Mouse (Mus musculus): Measurements from ENCODE around the gene Glt6d1. TPM values are rescaled to one million over a fixed set of nuclear protein-coding genes. Genes with fewer than 3 reads are reported as not detected.

The Glt6d1 gene
- polyA plus RNA-seq, 1 experiment from 2014 or later = not detected

- Histone ChIP-seq H3K4me3 (ENCODE audit: low read depth, low read length) (no peak overlapping the region), H3K27ac (ENCODE audit: low read length) (no peak overlapping the region), H3K9me3 (replicated peaks; ENCODE audit: control insufficient read depth, low read length) (no peaks in the 10 kb centered on the region), H3K36me3 (ENCODE audit: control insufficient read depth, insufficient read depth) (no peaks in the 10 kb centered on the region), H3K4me2 (ENCODE audit: low read depth, low read length) (no peak overlapping the region), H3K9ac (ENCODE audit: low read depth, low read length) (no peak overlapping the region), H3K27me3 (ENCODE audit: control insufficient read depth, insufficient read depth, low read depth, low read length) (no peaks in the 10 kb centered on the region), H3K4me1 (ENCODE audit: control insufficient read depth, low read depth, low read length) (no peaks in the 10 kb centered on the region)
- ATAC-seq (ENCODE audit: low read depth) = no peak
- 64% methylated on average over 3 of the region's 3 CpGs for WGBS (ENCODE audit: insufficient replicate concordance)
Observed at GRCm38 (mm10) chr2:25824751-25825150, 9.1 kb upstream of the Glt6d1 start.

GRCm38 (mm10) chr2:25822806-25823205 is 7.2 kb upstream of the Glt6d1 start, which contains the start of gene Lcn9:
Lcn9 (plus strand) TSS chr2:25823153.
- Histone ChIP-seq H3K27me3 (ENCODE audit: control insufficient read depth, insufficient read depth, low read depth, low read length) (no peaks in the 10 kb centered on the region), H3K27ac (ENCODE audit: low read length) (no peak within 1 kb of the TSS), H3K36me3 (ENCODE audit: control insufficient read depth, insufficient read depth) (no peaks in the 10 kb centered on the region), H3K9ac (ENCODE audit: low read depth, low read length) (no peak within 1 kb of the TSS), H3K4me1 (ENCODE audit: control insufficient read depth, low read depth, low read length) (no peaks in the 10 kb centered on the region), H3K4me3 (ENCODE audit: low read depth, low read length) (no peak within 1 kb of the TSS), H3K4me2 (ENCODE audit: low read depth, low read length) (no peak within 1 kb of the TSS), H3K9me3 (replicated peaks; ENCODE audit: control insufficient read depth, low read length) (no peaks in the 10 kb centered on the region)
- ATAC-seq (ENCODE audit: low read depth) = no peak
- WGBS (ENCODE audit: insufficient replicate concordance) = 72% methylated on average over 1 of the region's 1 CpGs

GRCm38 (mm10) chr2:25813364-25813763 is 2.3 kb downstream of the Glt6d1 start:
- Histone ChIP-seq H3K4me1 (ENCODE audit: control insufficient read depth, low read depth, low read length) (no peaks in the 10 kb centered on the region), H3K27me3 (ENCODE audit: control insufficient read depth, insufficient read depth, low read depth, low read length) (no peaks in the 10 kb centered on the region), H3K9me3 (replicated peaks; ENCODE audit: control insufficient read depth, low read length) (no peaks in the 10 kb centered on the region), H3K4me2 (ENCODE audit: low read depth, low read length) (no peak overlapping the region), H3K9ac (ENCODE audit: low read depth, low read length) (no peak overlapping the region), H3K4me3 (ENCODE audit: low read depth, low read length) (no peak overlapping the region), H3K36me3 (ENCODE audit: control insufficient read depth, insufficient read depth) (no peaks in the 10 kb centered on the region), H3K27ac (ENCODE audit: low read length) (no peak overlapping the region)
- WGBS (ENCODE audit: insufficient replicate concordance) = 52% methylated on average over 5 of the region's 5 CpGs
- ATAC-seq (ENCODE audit: low read depth) = no peak

GRCm38 (mm10) chr2:25811711-25812110 is 3.9 kb downstream of the Glt6d1 start:
- no peaks in the 10 kb centered on the region for H3K36me3 ChIP-seq (ENCODE audit: control insufficient read depth, insufficient read depth)
- H3K27ac ChIP-seq (ENCODE audit: low read length) = no peak overlapping the region
- ATAC-seq (ENCODE audit: low read depth) = no peak
- H3K4me2 ChIP-seq (ENCODE audit: low read depth, low read length) = no peak overlapping the region
- H3K9me3 ChIP-seq (replicated peaks; ENCODE audit: control insufficient read depth, low read length) = no peaks in the 10 kb centered on the region
- no peaks in the 10 kb centered on the region for H3K27me3 ChIP-seq (ENCODE audit: control insufficient read depth, insufficient read depth, low read depth, low read length)
- 50% methylated on average over 2 of the region's 2 CpGs for WGBS (ENCODE audit: insufficient replicate concordance)
- H3K9ac ChIP-seq (ENCODE audit: low read depth, low read length) = no peak overlapping the region
- H3K4me3 ChIP-seq (ENCODE audit: low read depth, low read length) = no peak overlapping the region
- no peaks in the 10 kb centered on the region for H3K4me1 ChIP-seq (ENCODE audit: control insufficient read depth, low read depth, low read length)

GRCm38 (mm10) chr2:25798065-25798464 is 17.6 kb downstream of the Glt6d1 start:
- no peak overlapping the region for H3K9ac ChIP-seq (ENCODE audit: low read depth, low read length)
- 35% methylated on average over 5 of the region's 5 CpGs for WGBS (ENCODE audit: insufficient replicate concordance)
- ATAC-seq (ENCODE audit: low read depth) = no peak
- H3K27ac ChIP-seq (ENCODE audit: low read length) = no peak overlapping the region
- no peak overlapping the region for H3K4me2 ChIP-seq (ENCODE audit: low read depth, low read length)
- no peaks in the 10 kb centered on the region for H3K4me1 ChIP-seq (ENCODE audit: control insufficient read depth, low read depth, low read length)
- H3K9me3 ChIP-seq (replicated peaks; ENCODE audit: control insufficient read depth, low read length) = no peaks in the 10 kb centered on the region
- no peaks in the 10 kb centered on the region for H3K27me3 ChIP-seq (ENCODE audit: control insufficient read depth, insufficient read depth, low read depth, low read length)
- H3K4me3 ChIP-seq (ENCODE audit: low read depth, low read length) = no peak overlapping the region
- no peaks in the 10 kb centered on the region for H3K36me3 ChIP-seq (ENCODE audit: control insufficient read depth, insufficient read depth)

GRCm38 (mm10) chr2:25797635-25798034 is 18.0 kb downstream of the Glt6d1 start:
- no peaks in the 10 kb centered on the region for H3K9me3 ChIP-seq (replicated peaks; ENCODE audit: control insufficient read depth, low read length)
- no peaks in the 10 kb centered on the region for H3K4me1 ChIP-seq (ENCODE audit: control insufficient read depth, low read depth, low read length)
- H3K27me3 ChIP-seq (ENCODE audit: control insufficient read depth, insufficient read depth, low read depth, low read length) = no peaks in the 10 kb centered on the region
- no peaks in the 10 kb centered on the region for H3K36me3 ChIP-seq (ENCODE audit: control insufficient read depth, insufficient read depth)
- no peak overlapping the region for H3K4me2 ChIP-seq (ENCODE audit: low read depth, low read length)
- WGBS (ENCODE audit: insufficient replicate concordance) = 26% methylated on average over 2 of the region's 2 CpGs
- ATAC-seq (ENCODE audit: low read depth) = no peak
- H3K4me3 ChIP-seq (ENCODE audit: low read depth, low read length) = no peak overlapping the region
- no peak overlapping the region for H3K27ac ChIP-seq (ENCODE audit: low read length)
- no peak overlapping the region for H3K9ac ChIP-seq (ENCODE audit: low read depth, low read length)

- WGBS (ENCODE audit: insufficient replicate concordance) = 35% methylated on average over 3 of the region's 3 CpGs
- no peak overlapping the region for H3K9ac ChIP-seq (ENCODE audit: low read depth, low read length)
Observed at GRCm38 (mm10) chr2:25789092-25789491, 26.6 kb downstream of the Glt6d1 start.

GRCm38 (mm10) chr2:25785573-25786322 is 29.9 kb downstream of the Glt6d1 start:
- H3K9me3 ChIP-seq (replicated peaks; ENCODE audit: control insufficient read depth, low read length) = no peaks in the 10 kb centered on the region
- no peak overlapping the region for H3K27ac ChIP-seq (ENCODE audit: low read length)
- 49% methylated on average over 5 of the region's 5 CpGs for WGBS (ENCODE audit: insufficient replicate concordance)

More at GRCm38 (mm10) chr2:25789092-25789491, 26.6 kb downstream of the Glt6d1 start:
- Histone ChIP-seq H3K27me3 (ENCODE audit: control insufficient read depth, insufficient read depth, low read depth, low read length) (no peaks in the 10 kb centered on the region), H3K4me2 (ENCODE audit: low read depth, low read length) (no peak overlapping the region), H3K9me3 (replicated peaks; ENCODE audit: control insufficient read depth, low read length) (no peaks in the 10 kb centered on the region), H3K27ac (ENCODE audit: low read length) (no peak overlapping the region), H3K4me3 (ENCODE audit: low read depth, low read length) (no peak overlapping the region), H3K4me1 (ENCODE audit: control insufficient read depth, low read depth, low read length) (no peaks in the 10 kb centered on the region), H3K36me3 (ENCODE audit: control insufficient read depth, insufficient read depth) (no peaks in the 10 kb centered on the region)
- peak; percentile 59; the same call in 1 of the 2 replicates for ATAC-seq (ENCODE audit: low read depth)

GRCm38 (mm10) chr2:25781957-25782356 is 33.7 kb downstream of the Glt6d1 start, which contains the start of gene Gm13539:
Gm13539 (plus strand) TSS chr2:25782257.
- Histone ChIP-seq H3K4me3 (ENCODE audit: low read depth, low read length) (no peak within 1 kb of the TSS), H3K9ac (ENCODE audit: low read depth, low read length) (no peak within 1 kb of the TSS), H3K4me1 (ENCODE audit: control insufficient read depth, low read depth, low read length) (no peaks in the 10 kb centered on the region), H3K9me3 (replicated peaks; ENCODE audit: control insufficient read depth, low read length) (no peaks in the 10 kb centered on the region), H3K36me3 (ENCODE audit: control insufficient read depth, insufficient read depth) (no peaks in the 10 kb centered on the region), H3K4me2 (ENCODE audit: low read depth, low read length) (no peak within 1 kb of the TSS), H3K27ac (ENCODE audit: low read length) (no peak within 1 kb of the TSS), H3K27me3 (ENCODE audit: control insufficient read depth, insufficient read depth, low read depth, low read length) (no peaks in the 10 kb centered on the region)
- no peak for ATAC-seq (ENCODE audit: low read depth)
- WGBS (ENCODE audit: insufficient replicate concordance) = 60% methylated on average over 3 of the region's 3 CpGs

More at GRCm38 (mm10) chr2:25785573-25786322, 29.9 kb downstream of the Glt6d1 start:
- Histone ChIP-seq H3K4me3 (ENCODE audit: low read depth, low read length) (no peak overlapping the region), H3K4me1 (ENCODE audit: control insufficient read depth, low read depth, low read length) (no peaks in the 10 kb centered on the region), H3K27me3 (ENCODE audit: control insufficient read depth, insufficient read depth, low read depth, low read length) (no peaks in the 10 kb centered on the region), H3K36me3 (ENCODE audit: control insufficient read depth, insufficient read depth) (no peaks in the 10 kb centered on the region), H3K4me2 (ENCODE audit: low read depth, low read length) (no peak overlapping the region), H3K9ac (ENCODE audit: low read depth, low read length) (no peak overlapping the region)
- no peak for ATAC-seq (ENCODE audit: low read depth)
